Mouse (Mus musculus): ENCODE data around the gene Gzf1. TPM values are rescaled to one million over a fixed set of nuclear protein-coding genes. Genes with fewer than 3 reads are reported as not detected.

Gene Gzf1
- polyA plus RNA-seq, 1 experiment from 2014 or later, result 21.2 TPM

DNA sequence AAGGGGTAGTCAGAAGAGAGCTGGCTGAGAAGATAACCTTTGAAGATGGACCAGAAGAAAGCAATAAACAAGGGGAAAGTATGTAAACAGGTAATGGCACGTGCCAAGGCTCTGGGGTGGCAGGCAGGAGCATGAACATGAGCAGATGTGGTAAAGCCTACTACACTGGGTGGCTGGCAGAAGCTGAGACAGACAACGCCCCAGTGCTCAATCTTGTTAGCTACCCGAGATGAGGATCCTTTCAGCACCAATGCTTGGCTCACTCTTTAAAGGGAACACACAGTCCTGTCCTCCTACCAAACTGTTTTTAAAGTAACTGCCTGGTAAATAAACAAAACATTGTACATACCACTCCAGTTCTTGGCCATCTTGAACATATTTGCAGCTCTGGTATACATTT lies 31.5 kb downstream of the Gzf1 start:
- Histone ChIP-seq H3K4me3 (no peak overlapping the region), H3K27ac (replicated peaks) (no peak overlapping the region), H3K27me3 (no peaks in the 10 kb centered on the region), H3K4me2 (replicated peaks) (no peak overlapping the region), H3K9me3 (no peaks in the 10 kb centered on the region), H3K36me3 (peaks cover 7% of the 10 kb centered on the region; the same call in 1 of the 2 replicates), H3K4me1 (no peaks in the 10 kb centered on the region), H3K9ac (replicated peaks) (no peak overlapping the region)
- WGBS, result 89% methylated on average over 3 of the region's 3 CpGs
- no peak for ATAC-seq (replicated peaks)

- Histone ChIP-seq H3K36me3 (peaks cover 5% of the 10 kb centered on the region; the same call in 1 of the 2 replicates), H3K4me3 (no peak overlapping the region), H3K27me3 (no peaks in the 10 kb centered on the region), H3K4me1 (no peaks in the 10 kb centered on the region), H3K9ac (replicated peaks) (no peak overlapping the region), H3K9me3 (no peaks in the 10 kb centered on the region), H3K4me2 (replicated peaks) (no peak overlapping the region), H3K27ac (replicated peaks) (no peak overlapping the region)
- no peak for ATAC-seq (replicated peaks)
- WGBS, result 69% methylated on average over 2 of the region's 2 CpGs
Observed at GRCm38 (mm10) chr2:148717072-148717471, 36.2 kb downstream of the Gzf1 start.

- no peaks in the 10 kb centered on the region for H3K9me3 ChIP-seq
- no peak overlapping the region for H3K9ac ChIP-seq (replicated peaks)
- no peak overlapping the region for H3K4me3 ChIP-seq
- no peak overlapping the region for H3K4me2 ChIP-seq (replicated peaks)
- no peaks in the 10 kb centered on the region for H3K27me3 ChIP-seq
- H3K27ac ChIP-seq (replicated peaks), result no peak overlapping the region
- WGBS, result 82% methylated on average over 2 of the region's 2 CpGs
- H3K4me1 ChIP-seq, result no peaks in the 10 kb centered on the region
- H3K36me3 ChIP-seq, result no peaks in the 10 kb centered on the region
- ATAC-seq (replicated peaks), result no peak
Observed at GRCm38 (mm10) chr2:148719271-148719995, 38.6 kb downstream of the Gzf1 start.

- H3K4me3 ChIP-seq, result peak overlapping the region; percentile 81
- peak; percentile 79 for ATAC-seq (replicated peaks)
Observed at GRCm38 (mm10) chr2:148731614-148732326, 50.9 kb downstream of the Gzf1 start.

DNA sequence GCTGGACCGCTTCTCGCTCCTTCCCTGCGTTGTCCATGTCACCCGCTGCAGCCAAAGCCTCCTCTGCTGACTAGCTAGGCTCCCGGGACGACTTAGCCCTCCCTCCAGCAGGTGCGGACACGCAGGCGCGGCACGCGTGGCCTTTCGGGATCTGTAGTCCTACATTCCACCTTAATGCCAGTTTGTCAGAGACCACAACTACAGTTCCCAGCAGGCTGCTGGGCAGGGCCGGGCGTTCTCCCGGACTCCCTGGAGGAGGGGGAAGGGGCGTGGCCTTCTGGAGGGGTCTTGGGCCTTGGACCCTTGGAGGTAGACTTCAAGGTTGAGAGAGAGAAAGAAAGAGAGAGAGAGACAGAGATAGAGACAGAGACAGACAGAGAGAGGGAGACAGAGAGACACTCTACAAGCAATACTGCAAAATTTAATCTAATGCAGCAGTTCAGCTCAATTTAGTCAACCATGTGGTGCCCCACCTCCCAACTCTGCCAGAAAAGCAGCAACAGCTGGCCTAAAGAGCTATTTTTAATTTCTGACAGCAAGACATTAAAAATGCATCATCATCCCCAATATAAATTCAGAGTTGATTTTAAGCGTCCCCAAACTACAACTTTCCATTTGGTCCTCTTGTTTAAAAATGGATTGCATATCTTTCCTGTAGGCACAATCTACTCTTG lies 51.6 kb downstream of the Gzf1 start, which contains the start of gene Napb:
Gene Napb (minus strand): TSS at position 141 of the 674 bp plus-strand sequence.
- peak within 1 kb of the TSS; percentile 65 for H3K4me2 ChIP-seq (replicated peaks)
- H3K9ac ChIP-seq (replicated peaks), result peak within 1 kb of the TSS; percentile 92
- 5% methylated on average over 18 of the region's 18 CpGs for WGBS
- peak within 1 kb of the TSS; percentile 81 for H3K4me3 ChIP-seq
- no peaks in the 10 kb centered on the region for H3K27me3 ChIP-seq
- peaks cover 16% of the 10 kb centered on the region for H3K4me1 ChIP-seq
- peak; percentile 100 for ATAC-seq (replicated peaks)
- H3K36me3 ChIP-seq, result no peaks in the 10 kb centered on the region
- H3K27ac ChIP-seq (replicated peaks), result peak within 1 kb of the TSS; percentile 65
- no peaks in the 10 kb centered on the region for H3K9me3 ChIP-seq

More at GRCm38 (mm10) chr2:148731614-148732326, 50.9 kb downstream of the Gzf1 start:
- H3K9me3 ChIP-seq, result no peaks in the 10 kb centered on the region
- H3K4me2 ChIP-seq (replicated peaks), result peak overlapping the region; percentile 65
- peak overlapping the region; percentile 92 for H3K9ac ChIP-seq (replicated peaks)
- H3K27ac ChIP-seq (replicated peaks), result peak overlapping the region; percentile 65
- peaks cover 16% of the 10 kb centered on the region for H3K4me1 ChIP-seq
- H3K27me3 ChIP-seq, result no peaks in the 10 kb centered on the region
- WGBS, result under 1% methylated on average over 35 of the region's 35 CpGs
- no peaks in the 10 kb centered on the region for H3K36me3 ChIP-seq

Other genes starting within 250 kb of the Gzf1 start
- 6.2 and 6.5 TPM in 2 replicates for gene Cd93, start 237.5 kb upstream of the Gzf1 start, polyA plus RNA-seq (2015; fragmentation: Nextera tagmentation; extraction: Ambion mirVana)
- gene Nxt1, start 8.4 kb upstream of the Gzf1 start, polyA plus RNA-seq (2015; fragmentation: Nextera tagmentation; extraction: Ambion mirVana), result 62.4 and 72.9 TPM in 2 replicates
- 37.3 and 38.0 TPM in 2 replicates for gene Napb, start 51.4 kb downstream of the Gzf1 start, polyA plus RNA-seq (2015; fragmentation: Nextera tagmentation; extraction: Ambion mirVana)
- gene Cstl1, start 69.3 kb downstream of the Gzf1 start, polyA plus RNA-seq (2015; fragmentation: Nextera tagmentation; extraction: Ambion mirVana), result not detected in 2 replicates
- not detected in 2 replicates for gene Cst11, start 90.5 kb downstream of the Gzf1 start, polyA plus RNA-seq (2015; fragmentation: Nextera tagmentation; extraction: Ambion mirVana)
- not detected in 2 replicates for gene 8030411F24Rik, start 101.0 kb downstream of the Gzf1 start, polyA plus RNA-seq (2015; fragmentation: Nextera tagmentation; extraction: Ambion mirVana)
- not detected in 2 replicates for gene Cst12, start 108.3 kb downstream of the Gzf1 start, polyA plus RNA-seq (2015; fragmentation: Nextera tagmentation; extraction: Ambion mirVana)
- not detected in 2 replicates for gene Cst8, start 117.8 kb downstream of the Gzf1 start, polyA plus RNA-seq (2015; fragmentation: Nextera tagmentation; extraction: Ambion mirVana)
- not detected in 2 replicates for gene Cst13, start 139.1 kb downstream of the Gzf1 start, polyA plus RNA-seq (2015; fragmentation: Nextera tagmentation; extraction: Ambion mirVana)
- gene Cst9, start 154.1 kb downstream of the Gzf1 start, polyA plus RNA-seq (2015; fragmentation: Nextera tagmentation; extraction: Ambion mirVana), result not detected in 2 replicates
- not detected in 2 replicates for gene 9230104L09Rik, start 184.0 kb downstream of the Gzf1 start, polyA plus RNA-seq (2015; fragmentation: Nextera tagmentation; extraction: Ambion mirVana)
- 461 and 495 TPM in 2 replicates for gene Cst3, start 194.7 kb downstream of the Gzf1 start, polyA plus RNA-seq (2015; fragmentation: Nextera tagmentation; extraction: Ambion mirVana)